Mouse (Mus musculus) liver, embryonic 13.5 days (tissue): ENCODE results near the gene Nfia. TPM values are rescaled to one million over a fixed set of nuclear protein-coding genes. Genes with fewer than 3 reads are reported as not detected.

Experiments used
- ATAC-seq: fragments of 200-750 bp; cut with Nextera tagmentation; 2 replicates; pipeline ENCODE4 v1.8.0; 2017; ENCODE audit warnings: low read depth, mild to moderate bottlenecking, moderate number of reproducible peaks, moderate library complexity
- DNase-seq: peaks from one replicate; pipeline ENCODE4 v3.0.0; 2022
- H3K27ac ChIP-seq: fragments of 300-500 bp; sonication (generic); 2 replicates; pipeline ENCODE4 v1.5.1; 2015; ENCODE audit warnings: moderate library complexity, mild to moderate bottlenecking, inconsistent platforms
- H3K27me3 ChIP-seq: fragments of 300-500 bp; sonication (generic); 2 replicates; pipeline ENCODE4 v1.6.1; 2015; ENCODE audit warnings: mild to moderate bottlenecking, inconsistent platforms
- H3K36me3 ChIP-seq: fragments of 300-500 bp; sonication (generic); 2 replicates; pipeline ENCODE4 v1.6.1; 2015; ENCODE audit warnings: mild to moderate bottlenecking, inconsistent platforms
- H3K4me1 ChIP-seq: fragments of 300-500 bp; sonication (generic); replicated peaks from 2 replicates; pipeline ENCODE4 v1.6.1; 2015; ENCODE audit warnings: inconsistent platforms
- H3K4me2 ChIP-seq: fragments of 300-500 bp; sonication (generic); 2 replicates; pipeline ENCODE4 v1.6.1; 2015; ENCODE audit warnings: inconsistent platforms, mild to moderate bottlenecking, moderate library complexity
- H3K4me3 ChIP-seq: fragments of 300-500 bp; sonication (generic); replicated peaks from 2 replicates; pipeline ENCODE4 v1.5.1; 2015; ENCODE audit warnings: mild to moderate bottlenecking, inconsistent platforms
- H3K9ac ChIP-seq: fragments of 300-500 bp; sonication (generic); 2 replicates; pipeline ENCODE4 v1.6.1; 2015; ENCODE audit warnings: mild to moderate bottlenecking, inconsistent platforms
- H3K9me3 ChIP-seq: fragments of 300-500 bp; sonication (generic); replicated peaks from 2 replicates; pipeline ENCODE4 v1.6.1; 2016; ENCODE audit warnings: inconsistent platforms
- WGBS: fragments of 180-500 bp; shearing (Covaris S2); methylation state at CpG from one replicate; pipeline ENCODE4 v1.1.7; 2015; ENCODE audit not compliant: insufficient replicate concordance; 5-methylcytosine and 5-hydroxymethylcytosine counted together
- polyA plus RNA-seq: library from polyadenylated mRNA; unstranded; fragments of >200 nt; fragmentation: Nextera tagmentation; extraction: Ambion mirVana; gene quantifications from 2 replicates; pipeline ENCODE4 v1.2.1, GENCODE M21; 2015

Gene Nfia
- polyA plus RNA-seq, 1 experiment from 2014 or later = 3.0 TPM

GRCm38 (mm10) chr4:97777081-97777705, 4.7 kb downstream of the Nfia start:
- peak overlapping the region; percentile 73; the same call in 1 of the 2 replicates for H3K9ac ChIP-seq
- no peaks in the 10 kb centered on the region for H3K36me3 ChIP-seq
- ATAC-seq (peak; percentile 23; the same call in 1 of the 2 replicates), DNase-seq (no peak)
- under 1% methylated on average over 42 of the region's 77 CpGs for WGBS
- no peaks in the 10 kb centered on the region for H3K9me3 ChIP-seq
- peak overlapping the region; percentile 68 for H3K4me3 ChIP-seq
- H3K4me1 ChIP-seq = peaks cover 21% of the 10 kb centered on the region
- H3K27me3 ChIP-seq = peaks cover 74% of the 10 kb centered on the region
- peak overlapping the region; percentile 64 for H3K27ac ChIP-seq
- peak overlapping the region; percentile 71 for H3K4me2 ChIP-seq

- ATAC-seq (peak; percentile 61), DNase-seq (no peak)
- H3K4me3 ChIP-seq = peak within 1 kb of the TSS; percentile 68
- H3K4me1 ChIP-seq = peaks cover 21% of the 10 kb centered on the region
- H3K36me3 ChIP-seq = no peaks in the 10 kb centered on the region
- H3K4me2 ChIP-seq = peak within 1 kb of the TSS; percentile 71
- peak within 1 kb of the TSS; percentile 64 for H3K27ac ChIP-seq
- WGBS = under 1% methylated on average over 37 of the region's 37 CpGs
- H3K27me3 ChIP-seq = peaks cover 74% of the 10 kb centered on the region
- H3K9me3 ChIP-seq = no peaks in the 10 kb centered on the region
- peak within 1 kb of the TSS; percentile 73 for H3K9ac ChIP-seq
Observed at GRCm38 (mm10) chr4:97777706-97778176, 5.2 kb downstream of the Nfia start, which contains the start of gene E130114P18Rik. E130114P18Rik (minus strand) TSS chr4:97778078.

DNA sequence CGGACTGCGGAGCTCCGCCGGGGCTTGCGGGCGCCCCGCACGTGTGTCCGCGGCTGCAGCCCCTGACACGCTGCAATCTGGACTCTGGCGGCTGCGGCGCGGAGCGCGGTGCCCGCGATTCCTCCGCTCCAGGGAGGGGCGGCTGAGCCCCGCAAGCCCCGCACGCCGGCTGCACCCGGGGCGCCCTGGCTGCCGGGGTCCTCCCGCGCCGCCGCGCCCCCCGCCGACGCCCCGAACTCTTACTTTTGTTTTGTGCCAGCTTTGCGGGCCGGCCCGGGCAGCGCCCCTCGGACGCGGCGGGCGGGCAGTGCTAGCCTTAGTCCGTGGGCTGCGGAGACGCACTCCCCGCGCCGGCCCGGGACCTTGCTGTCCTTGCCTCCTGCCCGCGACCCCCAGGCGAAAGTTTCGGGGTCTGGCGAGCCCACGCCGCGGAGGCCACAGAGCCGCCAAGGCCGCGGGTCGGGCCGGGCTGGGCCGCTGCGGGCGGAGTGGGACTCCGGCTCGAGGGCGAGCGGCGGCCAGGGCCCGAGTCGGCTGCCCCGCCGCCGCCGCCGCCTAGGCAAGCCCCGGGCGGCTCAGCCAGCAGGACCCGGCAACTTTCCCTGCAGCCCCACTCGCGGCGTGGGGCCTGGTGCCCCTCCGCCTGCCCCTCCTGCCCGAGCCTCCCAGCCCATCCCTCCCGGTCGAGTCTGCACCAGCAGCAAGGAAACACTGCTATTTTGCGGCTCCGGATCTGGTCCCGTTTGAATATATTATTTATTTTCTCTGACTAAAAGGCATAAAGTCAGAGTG, 5.9 kb downstream of the Nfia start:
- WGBS = 1% methylated on average over 80 of the region's 94 CpGs
- ATAC-seq = no peak

DNA sequence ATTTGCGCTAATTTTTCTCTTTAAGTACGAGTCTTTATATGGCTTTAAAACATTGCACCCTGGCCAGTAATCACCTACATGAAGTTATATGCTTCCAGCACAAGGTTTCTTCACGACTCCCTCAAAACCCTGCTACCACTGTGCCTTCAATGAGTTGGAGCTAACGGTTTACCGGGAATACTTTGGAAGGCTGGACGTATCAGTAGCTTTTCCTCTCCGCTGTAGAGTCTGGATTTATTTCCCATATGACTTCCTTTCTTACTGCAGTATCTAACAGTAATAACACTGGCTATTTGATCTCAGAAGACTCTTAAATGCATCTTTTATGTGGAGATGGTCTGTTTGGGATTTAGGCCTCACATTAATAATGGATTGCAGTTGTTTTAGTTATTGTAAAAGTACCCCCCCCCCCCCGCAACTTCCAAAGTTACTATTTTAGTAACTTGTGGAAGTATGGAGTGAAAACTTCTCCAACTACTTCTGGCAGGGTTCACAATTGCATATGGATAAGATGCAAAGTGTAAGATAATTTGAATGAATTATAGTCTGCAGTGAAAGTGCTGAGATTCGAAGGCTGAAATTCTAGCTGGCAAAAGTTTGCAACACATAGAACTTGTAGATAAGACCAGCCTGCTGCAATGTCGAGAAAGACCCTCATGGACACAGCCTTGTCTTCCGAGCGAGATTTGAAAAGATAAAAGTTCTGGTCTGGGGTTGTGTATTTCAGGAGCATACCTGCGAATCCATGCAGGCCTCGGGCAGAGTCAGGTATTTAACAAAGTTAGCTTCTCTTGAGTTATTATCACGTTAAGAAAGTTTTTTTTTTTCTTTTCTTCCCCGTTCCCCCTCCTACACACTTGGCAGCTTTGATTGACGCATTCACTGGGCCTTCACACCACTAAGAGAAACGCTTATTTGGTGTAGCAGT, 6.7 kb downstream of the Nfia start:
- 24% methylated on average over 18 of the region's 18 CpGs for WGBS
- Histone ChIP-seq H3K4me1 (peaks cover 21% of the 10 kb centered on the region), H3K4me3 (peak overlapping the region; percentile 68), H3K27ac (no peak overlapping the region), H3K27me3 (peaks cover 71% of the 10 kb centered on the region), H3K9me3 (no peaks in the 10 kb centered on the region), H3K36me3 (peaks cover 8% of the 10 kb centered on the region; the same call in 1 of the 2 replicates), H3K9ac (peak overlapping the region; percentile 73), H3K4me2 (peak overlapping the region; percentile 71)
- DNase-seq (no peak), ATAC-seq (no peak)

More for the DNA sequence above, 5.9 kb downstream of the Nfia start:
- peaks cover 21% of the 10 kb centered on the region for H3K4me1 ChIP-seq
- H3K9ac ChIP-seq = peak overlapping the region; percentile 73
- H3K27ac ChIP-seq = peak overlapping the region; percentile 64
- no peak for DNase-seq
- peak overlapping the region; percentile 68 for H3K4me3 ChIP-seq
- peaks cover 4% of the 10 kb centered on the region; the same call in 1 of the 2 replicates for H3K36me3 ChIP-seq
- peaks cover 77% of the 10 kb centered on the region for H3K27me3 ChIP-seq
- H3K4me2 ChIP-seq = peak overlapping the region; percentile 71
- H3K9me3 ChIP-seq = no peaks in the 10 kb centered on the region

GRCm38 (mm10) chr4:97780024-97780423, 7.5 kb downstream of the Nfia start:
- Histone ChIP-seq H3K36me3 (peaks cover 8% of the 10 kb centered on the region; the same call in 1 of the 2 replicates), H3K27ac (no peak overlapping the region), H3K9ac (no peak overlapping the region), H3K27me3 (peaks cover 64% of the 10 kb centered on the region), H3K4me3 (no peak overlapping the region), H3K4me1 (peaks cover 16% of the 10 kb centered on the region), H3K9me3 (no peaks in the 10 kb centered on the region), H3K4me2 (no peak overlapping the region)
- DNase-seq (no peak), ATAC-seq (no peak)
- WGBS = 56% methylated on average over 7 of the region's 7 CpGs

DNA sequence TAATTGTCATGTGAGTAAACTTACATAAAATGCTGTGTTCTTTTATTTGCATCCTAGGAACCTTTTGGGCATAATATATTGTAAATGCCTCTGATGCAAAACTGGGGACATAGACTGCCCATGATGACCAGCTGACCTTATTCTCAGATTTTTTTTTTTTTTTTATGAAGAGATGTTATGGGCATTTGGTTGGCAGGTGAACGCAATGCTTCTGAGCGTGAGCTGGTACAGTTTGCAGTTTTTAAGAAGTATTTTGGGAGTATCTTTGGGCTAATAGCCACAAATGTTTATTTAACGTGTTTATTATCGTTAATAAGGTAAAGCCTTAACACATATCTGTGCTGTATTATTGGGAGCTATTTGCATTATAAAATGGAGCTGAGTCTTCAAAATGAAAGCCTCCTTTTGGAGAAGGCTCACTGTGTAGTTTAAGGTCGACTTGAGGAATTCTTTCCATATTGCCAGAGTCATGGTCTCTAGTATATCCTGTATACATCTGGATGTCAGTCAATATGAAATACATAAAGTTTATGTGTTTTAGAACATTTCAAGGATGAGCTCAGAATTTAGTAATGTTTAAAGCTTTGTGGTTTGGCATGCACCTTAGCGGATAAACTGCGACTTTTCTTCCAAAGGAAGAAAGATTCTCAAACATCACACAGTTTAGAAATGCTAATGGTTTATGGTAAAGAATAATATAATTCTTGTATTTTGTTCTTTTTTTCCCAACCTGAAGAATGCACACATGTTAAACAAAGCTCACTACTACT, 8.3 kb downstream of the Nfia start:
- peaks cover 60% of the 10 kb centered on the region for H3K27me3 ChIP-seq
- H3K36me3 ChIP-seq = peaks cover 8% of the 10 kb centered on the region; the same call in 1 of the 2 replicates
- DNase-seq = no peak
- no peak overlapping the region for H3K4me3 ChIP-seq
- peaks cover 11% of the 10 kb centered on the region; the same call in 1 of the 2 replicates for H3K4me1 ChIP-seq
- H3K4me2 ChIP-seq = no peak overlapping the region
- WGBS = 60% methylated on average over 7 of the region's 7 CpGs
- H3K9me3 ChIP-seq = no peaks in the 10 kb centered on the region
- no peak overlapping the region for H3K27ac ChIP-seq
- ATAC-seq = no peak
- H3K9ac ChIP-seq = no peak overlapping the region

GRCm38 (mm10) chr4:97782069-97782468, 9.5 kb downstream of the Nfia start:
- H3K4me1 ChIP-seq = peaks cover 11% of the 10 kb centered on the region; the same call in 1 of the 2 replicates
- H3K27ac ChIP-seq = no peak overlapping the region
- H3K27me3 ChIP-seq = peaks cover 49% of the 10 kb centered on the region

DNA sequence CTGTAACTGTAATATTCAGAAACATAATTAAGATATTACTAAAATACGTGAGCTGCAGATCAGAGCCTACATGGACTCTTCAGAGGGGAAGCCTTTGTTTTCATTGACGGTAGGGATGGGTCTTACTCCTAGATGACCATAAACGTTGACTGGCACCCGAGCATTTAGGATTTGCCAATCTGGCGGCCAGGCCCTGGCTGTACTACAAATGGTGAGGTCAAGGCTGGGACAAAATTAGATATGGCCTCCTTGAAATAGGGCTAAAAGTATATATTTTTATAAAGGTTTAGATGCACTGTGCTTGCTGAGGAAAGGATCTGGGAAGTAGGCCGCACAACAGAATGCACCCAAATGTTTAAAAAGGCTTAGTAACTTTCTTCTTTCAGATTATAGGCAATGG, 10.0 kb downstream of the Nfia start:
- DNase-seq (no peak), ATAC-seq (no peak)
- Histone ChIP-seq H3K4me3 (no peak overlapping the region), H3K27me3 (peaks cover 48% of the 10 kb centered on the region), H3K9ac (no peak overlapping the region), H3K4me1 (peaks cover 11% of the 10 kb centered on the region; the same call in 1 of the 2 replicates), H3K36me3 (peaks cover 8% of the 10 kb centered on the region; the same call in 1 of the 2 replicates), H3K4me2 (no peak overlapping the region), H3K9me3 (no peaks in the 10 kb centered on the region), H3K27ac (no peak overlapping the region)
- WGBS = 82% methylated on average over 6 of the region's 6 CpGs

More at GRCm38 (mm10) chr4:97782069-97782468, 9.5 kb downstream of the Nfia start:
- Histone ChIP-seq H3K4me3 (no peak overlapping the region), H3K9me3 (no peaks in the 10 kb centered on the region), H3K4me2 (no peak overlapping the region), H3K36me3 (peaks cover 8% of the 10 kb centered on the region; the same call in 1 of the 2 replicates), H3K9ac (no peak overlapping the region)
- ATAC-seq = no peak
- WGBS = 54% methylated on average over 3 of the region's 3 CpGs
- no peak for DNase-seq

DNA sequence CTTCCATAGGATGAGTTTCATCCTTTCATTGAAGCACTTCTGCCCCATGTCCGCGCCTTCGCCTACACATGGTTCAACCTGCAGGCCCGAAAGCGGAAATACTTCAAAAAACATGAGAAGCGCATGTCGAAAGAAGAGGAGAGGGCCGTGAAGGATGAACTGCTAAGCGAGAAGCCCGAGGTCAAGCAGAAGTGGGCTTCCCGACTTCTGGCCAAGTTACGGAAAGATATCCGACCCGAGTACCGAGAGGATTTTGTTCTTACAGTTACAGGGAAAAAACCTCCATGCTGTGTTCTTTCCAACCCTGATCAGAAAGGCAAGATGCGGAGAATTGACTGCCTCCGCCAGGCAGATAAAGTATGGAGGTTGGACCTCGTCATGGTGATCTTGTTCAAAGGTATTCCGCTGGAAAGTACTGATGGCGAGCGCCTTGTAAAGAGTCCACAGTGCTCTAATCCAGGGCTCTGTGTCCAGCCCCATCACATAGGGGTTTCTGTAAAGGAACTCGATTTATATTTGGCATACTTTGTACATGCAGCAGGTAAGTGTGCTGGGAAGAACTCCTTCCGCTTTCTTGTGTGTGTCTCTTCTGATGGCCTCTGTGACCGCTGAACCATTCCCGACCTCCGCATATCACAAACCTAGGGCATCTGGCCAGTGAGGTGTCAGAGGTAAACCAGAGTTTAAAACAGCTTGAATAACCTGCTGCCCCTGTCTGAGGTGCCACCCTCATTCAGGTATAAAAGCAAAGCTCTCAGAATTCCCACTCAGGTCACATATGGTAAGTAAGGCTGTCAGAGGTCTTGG, 10.7 kb downstream of the Nfia start:
- Histone ChIP-seq H3K9ac (no peak overlapping the region), H3K27me3 (peaks cover 40% of the 10 kb centered on the region), H3K4me3 (no peak overlapping the region), H3K9me3 (no peaks in the 10 kb centered on the region), H3K4me1 (peaks cover 5% of the 10 kb centered on the region; the same call in 1 of the 2 replicates), H3K27ac (no peak overlapping the region), H3K4me2 (no peak overlapping the region), H3K36me3 (peaks cover 8% of the 10 kb centered on the region; the same call in 1 of the 2 replicates)
- ATAC-seq (no peak), DNase-seq (no peak)
- 81% methylated on average over 26 of the region's 26 CpGs for WGBS
